Mouse (Mus musculus) G1E (cell line): ENCODE data around the gene Smyd4.

Experiments used
- CTCF ChIP-seq: IDR thresholded peaks from 2 replicates; pipeline ENCODE4 v1.5.1; 2012; ENCODE audit warnings: low read depth, low read length, inconsistent platforms, mixed read lengths
- GATA1 ChIP-seq: IDR thresholded peaks from 2 replicates; pipeline ENCODE4 v1.6.1; 2012; ENCODE audit warnings: borderline replicate concordance, low read length, inconsistent platforms, mixed read lengths
- GATA2 ChIP-seq: IDR thresholded peaks from 2 replicates; pipeline ENCODE4 v1.6.1; 2012; ENCODE audit warnings: low read depth, low read length, inconsistent platforms, borderline replicate concordance
- POLR2AphosphoS5 ChIP-seq: IDR thresholded peaks from 2 replicates; pipeline ENCODE4 v1.6.1; 2012; ENCODE audit warnings: low read depth, low read length, inconsistent platforms; ENCODE audit not compliant: insufficient replicate concordance
- TAL1 ChIP-seq: conservative IDR thresholded peaks from 2 replicates; pipeline ENCODE4 v1.6.1; 2012; ENCODE audit warnings: low read depth, low read length, inconsistent platforms, mixed read lengths

GRCm38 (mm10) chr11:75441034-75441433 lies 92.8 kb downstream of the Smyd4 start:
- no peak for TF ChIP-seq CTCF
- TF ChIP-seq GATA2 = no peak
- no peak for TF ChIP-seq GATA1
- no peak for TF ChIP-seq POLR2AphosphoS5
- no peak for TF ChIP-seq TAL1
